Mouse (Mus musculus): ENCODE measurements at regions not wholly inside any gene's neighbourhood (a gene's known extent, or its start where the extent isn't known, plus 50 kb on each side); places are given as distances from the start of the nearest gene placed in this dataset.

GRCm38 (mm10) chr16:29706996-29707395 is 127.9 kb downstream of the Opa1 start:
- no peak for DNase-seq

GRCm38 (mm10) chr16:29707656-29708055 is 128.5 kb downstream of the Opa1 start:
- DNase-seq: no peak

- no peak for DNase-seq
These were observed 129.9 kb downstream of the Opa1 start for GRCm38 (mm10) chr16:29709072-29709471.

GRCm38 (mm10) chr16:29711386-29711785 is 132.3 kb downstream of the Opa1 start:
- no peak for DNase-seq

GRCm38 (mm10) chr16:29711912-29712681 is 133.0 kb downstream of the Opa1 start:
- peak; percentile 20 for DNase-seq

- peak; percentile 34 for DNase-seq
These were observed 135.5 kb downstream of the Opa1 start for GRCm38 (mm10) chr16:29714612-29715127.

- no peak for DNase-seq
These were observed 139.8 kb downstream of the Opa1 start for GRCm38 (mm10) chr16:29718965-29719364.

- no peak for DNase-seq
These were observed 140.7 kb downstream of the Opa1 start for GRCm38 (mm10) chr16:29719571-29720451.

GRCm38 (mm10) chr16:29725153-29725552 is 146.0 kb downstream of the Opa1 start:
- no peak for DNase-seq

GRCm38 (mm10) chr16:29725563-29725962 is 146.4 kb downstream of the Opa1 start:
- DNase-seq: no peak

- no peak for DNase-seq
These were observed 148.3 kb downstream of the Opa1 start for GRCm38 (mm10) chr16:29727397-29727796.

- DNase-seq: peak; percentile 92
These were observed 149.8 kb downstream of the Opa1 start for GRCm38 (mm10) chr16:29728769-29729481.

- no peak for DNase-seq
These were observed 150.9 kb downstream of the Opa1 start for GRCm38 (mm10) chr16:29730010-29730409.

- DNase-seq: no peak
These were observed 153.8 kb downstream of the Opa1 start for GRCm38 (mm10) chr16:29732889-29733288.

GRCm38 (mm10) chr16:29733847-29734246 is 154.7 kb downstream of the Opa1 start:
- no peak for DNase-seq

- peak; percentile 90 for DNase-seq
These were observed 155.2 kb downstream of the Opa1 start for GRCm38 (mm10) chr16:29734324-29734723.

GRCm38 (mm10) chr16:29734738-29735250 is 155.7 kb downstream of the Opa1 start:
- peak; percentile 57 for DNase-seq

GRCm38 (mm10) chr16:29735371-29736008 is 156.4 kb downstream of the Opa1 start:
- no peak for DNase-seq

GRCm38 (mm10) chr16:29736211-29736610 is 157.1 kb downstream of the Opa1 start:
- DNase-seq: no peak

GRCm38 (mm10) chr16:29738075-29738474 is 158.9 kb downstream of the Opa1 start:
- no peak for DNase-seq

GRCm38 (mm10) chr16:29742497-29743230 is 163.5 kb downstream of the Opa1 start:
- no peak for DNase-seq

Data from lung, postnatal 36 days (tissue).